Mouse (Mus musculus): Measurements from ENCODE around the gene P4hb. TPM values are rescaled to one million over a fixed set of nuclear protein-coding genes. Genes with fewer than 3 reads are reported as not detected.
A peak's percentile ranks its signal among the peaks of the same experiment; 100 is the strongest.

Gene P4hb
- total and polyA plus RNA-seq, 3 experiments: 563 to 1,152 (median 625) TPM

- no peak; a peak in 1 of 6 replicates for TF ChIP-seq CTCF (IDR thresholded peaks at IDR 0.05 in 2 of 3, conservative IDR thresholded peaks at IDR 0.05 in 1 of 3; ENCODE audit: control insufficient read depth in 1 of 3, insufficient read depth in 1 of 3, low read depth in 2 of 3, low read length in 3 of 3, poor library complexity in 1 of 3, severe bottlenecking in 1 of 3)
- no peak for TF ChIP-seq ZC3H11A (IDR thresholded peaks at IDR 0.05; ENCODE audit: low read depth, low read length)
- no peak for TF ChIP-seq SMC3 (IDR thresholded peaks at IDR 0.05; ENCODE audit: low read depth, low read length)
- no peak for TF ChIP-seq CHD1 (IDR thresholded peaks at IDR 0.05; ENCODE audit: low read depth, low read length)
- peak; percentile 99 for TF ChIP-seq NELFE (IDR thresholded peaks at IDR 0.05; ENCODE audit: low read depth, low read length)
These were observed at the start of gene P4hb (continued) for GRCm38 (mm10) chr11:120572752-120573584.

GRCm38 (mm10) chr11:120622805-120623204 is 49.8 kb upstream of the P4hb start:
- peaks cover 22% of the 10 kb centered on the region for H3K79me2 ChIP-seq (ENCODE audit: control insufficient read depth, insufficient read depth, low read length, poor library complexity)
- no peak overlapping the region for H3K27ac ChIP-seq (ENCODE audit: control insufficient read depth, low read depth, low read length)
- no peaks in the 10 kb centered on the region for H3K27me3 ChIP-seq (ENCODE audit: control insufficient read depth in 1 of 2, insufficient read depth in 2 of 2, low read length in 2 of 2)
- H3K9me3 ChIP-seq (replicated peaks; ENCODE audit: insufficient read depth, low read length): no peaks in the 10 kb centered on the region
- H3K4me1 ChIP-seq (ENCODE audit: control insufficient read depth in 1 of 2, insufficient read depth in 2 of 2, low read length in 2 of 2): peaks cover 0 to 13% of the 10 kb centered on the region in 2 experiments; a peak in 2 of 4 replicates
- no peak for DNase-seq (ENCODE audit: low read depth, low spot score)
- no peak overlapping the region for H3K4me3 ChIP-seq (ENCODE audit: control insufficient read depth in 1 of 2, insufficient read depth in 1 of 2, low read depth in 2 of 2, low read length in 2 of 2)
- no peak overlapping the region for H3K9ac ChIP-seq (ENCODE audit: control insufficient read depth, low read depth, low read length, poor library complexity, severe bottlenecking)
- TF ChIP-seq POLR2AphosphoS2 (IDR thresholded peaks at IDR 0.05; ENCODE audit: low read length) (0 out of 2 replicates have a peak, but pooled peaks have one; percentile 25), POLR2A (IDR thresholded peaks at IDR 0.05; ENCODE audit: control insufficient read depth in 1 of 2, insufficient read depth in 1 of 2, low read depth in 1 of 2, low read length in 2 of 2, poor library complexity in 1 of 2) (no peak)
- peaks cover 7 to 11% of the 10 kb centered on the region in 2 experiments for H3K36me3 ChIP-seq (ENCODE audit: control insufficient read depth in 1 of 2, insufficient read depth in 2 of 2, low read length in 2 of 2)

- peaks cover 0 to 17% of the 10 kb centered on the region in 2 experiments; a peak in 3 of 4 replicates for H3K4me1 ChIP-seq (ENCODE audit: control insufficient read depth in 1 of 2, insufficient read depth in 2 of 2, low read length in 2 of 2)
These were observed 47.1 kb upstream of the P4hb start for GRCm38 (mm10) chr11:120620195-120620594.

More at GRCm38 (mm10) chr11:120620195-120620594, 47.1 kb upstream of the P4hb start:
- TF ChIP-seq ZC3H11A (IDR thresholded peaks at IDR 0.05; ENCODE audit: low read depth, low read length) (no peak), MYC (IDR thresholded peaks at IDR 0.05; ENCODE audit: low read depth, low read length) (no peak), JUND (IDR thresholded peaks at IDR 0.05; ENCODE audit: low read depth, low read length) (no peak), GATA1 (IDR thresholded peaks at IDR 0.05; ENCODE audit: low read depth, low read length) (no peak), NRF1 (IDR thresholded peaks at IDR 0.05; ENCODE audit: insufficient read depth, low read depth, low read length, poor library complexity, severe bottlenecking) (no peak), TAL1 (IDR thresholded peaks at IDR 0.05; ENCODE audit: low read length) (no peak), USF2 (IDR thresholded peaks at IDR 0.05; ENCODE audit: borderline replicate concordance in 1 of 2, insufficient read depth in 1 of 2, low read depth in 1 of 2, low read length in 2 of 2) (no peak), SMC3 (IDR thresholded peaks at IDR 0.05; ENCODE audit: low read depth, low read length) (no peak), TCF12 (IDR thresholded peaks at IDR 0.05; ENCODE audit: low read depth, low read length) (no peak), NELFE (IDR thresholded peaks at IDR 0.05; ENCODE audit: low read depth, low read length) (no peak), ZKSCAN1 (IDR thresholded peaks at IDR 0.05; ENCODE audit: low read depth, low read length) (no peak), CTCF (IDR thresholded peaks at IDR 0.05 in 2 of 3, conservative IDR thresholded peaks at IDR 0.05 in 1 of 3; ENCODE audit: control insufficient read depth in 1 of 3, insufficient read depth in 1 of 3, low read depth in 2 of 3, low read length in 3 of 3, poor library complexity in 1 of 3, severe bottlenecking in 1 of 3) (no peak), RCOR1 (IDR thresholded peaks at IDR 0.05; ENCODE audit: low read depth, low read length) (no peak), KAT2A (conservative IDR thresholded peaks at IDR 0.05; ENCODE audit: low read depth, low read length) (no peak), MAX (IDR thresholded peaks at IDR 0.05; ENCODE audit: low read length) (no peak), EP300 (IDR thresholded peaks at IDR 0.05; ENCODE audit: low read depth in 1 of 2, low read length in 2 of 2) (no peak), UBTF (IDR thresholded peaks at IDR 0.05; ENCODE audit: borderline replicate concordance, insufficient read depth, low read depth, low read length) (no peak), GABPA (IDR thresholded peaks at IDR 0.05; ENCODE audit: low read depth, low read length) (no peak), USF1 (IDR thresholded peaks at IDR 0.05; ENCODE audit: low read depth, low read length) (no peak), POLR2AphosphoS2 (IDR thresholded peaks at IDR 0.05; ENCODE audit: low read length) (no peak)
- Histone ChIP-seq H3K27ac (ENCODE audit: control insufficient read depth, low read depth, low read length) (no peak overlapping the region), H3K36me3 (ENCODE audit: control insufficient read depth in 1 of 2, insufficient read depth in 2 of 2, low read length in 2 of 2) (peaks cover 7 to 12% of the 10 kb centered on the region in 2 experiments), H3K4me3 (ENCODE audit: control insufficient read depth in 1 of 2, insufficient read depth in 1 of 2, low read depth in 2 of 2, low read length in 2 of 2) (no peak overlapping the region), H3K9ac (ENCODE audit: control insufficient read depth, low read depth, low read length, poor library complexity, severe bottlenecking) (no peak overlapping the region), H3K79me2 (ENCODE audit: control insufficient read depth, insufficient read depth, low read length, poor library complexity) (peaks cover 42% of the 10 kb centered on the region), H3K9me3 (replicated peaks; ENCODE audit: insufficient read depth, low read length) (no peaks in the 10 kb centered on the region), H3K27me3 (ENCODE audit: control insufficient read depth in 1 of 2, insufficient read depth in 2 of 2, low read length in 2 of 2) (no peaks in the 10 kb centered on the region)
- DNase-seq (ENCODE audit: low read depth, low spot score): no peak
